Mouse (Mus musculus): ENCODE measurements around the gene Prph2. TPM values are rescaled to one million over a fixed set of nuclear protein-coding genes. Genes with fewer than 3 reads are reported as not detected.

Gene Prph2
- polyA plus RNA-seq, 1 experiment from 2014 or later, result not detected

DNA sequence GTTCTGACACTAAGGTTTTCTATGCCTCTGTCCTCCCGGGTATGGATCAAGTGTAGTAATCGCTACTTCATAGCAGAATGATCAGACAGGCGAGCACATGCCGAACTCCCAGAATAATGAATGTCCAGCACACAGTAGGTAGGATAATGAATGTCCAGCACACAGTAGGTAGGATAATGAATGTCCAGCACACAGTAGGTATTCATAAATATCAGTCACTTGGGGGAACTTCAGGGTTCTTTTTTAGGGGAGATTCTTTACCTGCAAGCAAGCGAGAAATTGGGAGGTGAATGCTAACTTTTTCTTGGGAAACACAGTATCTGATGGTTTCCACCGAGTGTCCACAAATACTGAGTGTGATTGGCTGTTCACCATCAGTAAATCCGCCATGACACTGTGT is 62.3 kb downstream of the Prph2 start:
- no peaks in the 10 kb centered on the region for H3K9me3 ChIP-seq (ENCODE audit: control insufficient read depth, low read length)
- no peak overlapping the region for H3K4me2 ChIP-seq (ENCODE audit: low read length)
- H3K27me3 ChIP-seq (replicated peaks; ENCODE audit: control insufficient read depth, insufficient read depth, low read length), result no peaks in the 10 kb centered on the region
- no peaks in the 10 kb centered on the region for H3K4me1 ChIP-seq (ENCODE audit: control insufficient read depth, insufficient read depth, low read depth, low read length)
- WGBS, result 96% methylated on average over 7 of the region's 7 CpGs
- no peak overlapping the region for H3K4me3 ChIP-seq (ENCODE audit: low read length)
- peaks cover 53% of the 10 kb centered on the region for H3K36me3 ChIP-seq (ENCODE audit: control insufficient read depth, insufficient read depth, low read length)
- no peak overlapping the region for H3K27ac ChIP-seq (ENCODE audit: low read depth, low read length)
- no peak for ATAC-seq
- H3K9ac ChIP-seq (ENCODE audit: low read depth, low read length), result no peak overlapping the region

Other genes with a start within 250 kb of the Prph2 start
- 51.4 and 54.8 TPM in 2 replicates for gene Rrp36, start 236.1 kb upstream of the Prph2 start, polyA plus RNA-seq (2015; fragmentation: Nextera tagmentation; extraction: Ambion mirVana)
- 317 and 353 TPM in 2 replicates for gene Mea1, start 231.7 kb upstream of the Prph2 start, polyA plus RNA-seq (2015; fragmentation: Nextera tagmentation; extraction: Ambion mirVana)
- 176 and 179 TPM in 2 replicates for gene Klhdc3, start 229.5 kb upstream of the Prph2 start, polyA plus RNA-seq (2015; fragmentation: Nextera tagmentation; extraction: Ambion mirVana)
- 102 and 112 TPM in 2 replicates for gene Ppp2r5d, start 205.3 kb upstream of the Prph2 start, polyA plus RNA-seq (2015; fragmentation: Nextera tagmentation; extraction: Ambion mirVana)
- gene Pex6, start 199.0 kb upstream of the Prph2 start, polyA plus RNA-seq (2015; fragmentation: Nextera tagmentation; extraction: Ambion mirVana), result 23.0 and 25.7 TPM in 2 replicates
- gene Gnmt, start 181.3 kb upstream of the Prph2 start, polyA plus RNA-seq (2015; fragmentation: Nextera tagmentation; extraction: Ambion mirVana), result 1.1 and 1.7 TPM in 2 replicates
- 71.4 and 78.0 TPM in 2 replicates for gene Cnpy3, start 158.2 kb upstream of the Prph2 start, polyA plus RNA-seq (2015; fragmentation: Nextera tagmentation; extraction: Ambion mirVana)
- gene Ptcra, start 146.7 kb upstream of the Prph2 start, polyA plus RNA-seq (2015; fragmentation: Nextera tagmentation; extraction: Ambion mirVana), result 0.16 TPM in 1 of 2 replicates, not detected in the other
- gene 2310039H08Rik, start 137.8 kb upstream of the Prph2 start, polyA plus RNA-seq (2015; fragmentation: Nextera tagmentation; extraction: Ambion mirVana), result 49.8 and 57.2 TPM in 2 replicates
- gene Rpl7l1, start 127.8 kb upstream of the Prph2 start, polyA plus RNA-seq (2015; fragmentation: Nextera tagmentation; extraction: Ambion mirVana), result 75.5 and 80.4 TPM in 2 replicates
- gene Bicral, start 52.0 kb upstream of the Prph2 start, polyA plus RNA-seq (2015; fragmentation: Nextera tagmentation; extraction: Ambion mirVana), result 6.0 and 6.2 TPM in 2 replicates
- 52.6 and 53.6 TPM in 2 replicates for gene Tbcc, start 19.8 kb upstream of the Prph2 start, polyA plus RNA-seq (2015; fragmentation: Nextera tagmentation; extraction: Ambion mirVana)
- 12.6 and 13.6 TPM in 2 replicates for gene Ubr2, start 100.1 kb downstream of the Prph2 start, polyA plus RNA-seq (2015; fragmentation: Nextera tagmentation; extraction: Ambion mirVana)

Measured in hindbrain, embryonic 16.5 days (tissue).